Mouse (Mus musculus) olfactory bulb, adult 2 months (tissue): ENCODE results near the gene Rpgrip1.

Source experiments
- CTCF ChIP-seq: fragments of 200-500 bp; IDR thresholded peaks from 2 replicates; pipeline ENCODE4 v1.5.1; 2012; ENCODE audit warnings: low read depth, mild to moderate bottlenecking, low read length, moderate library complexity; ENCODE audit not compliant: insufficient read depth
- POLR2A ChIP-seq: fragments of 200-500 bp; IDR thresholded peaks from 2 replicates; pipeline ENCODE4 v1.6.1; 2012; ENCODE audit warnings: mild to moderate bottlenecking, low read depth, low read length, moderate library complexity; ENCODE audit not compliant: insufficient read depth

- TF ChIP-seq POLR2A (no peak), CTCF (no peak)
Observed at GRCm38 (mm10) chr14:52094533-52094932, 16.0 kb upstream of the Rpgrip1 start.
